Mouse (Mus musculus) embryonic facial prominence, embryonic 11.5 days (tissue): Measurements from ENCODE around the gene Map2k4. TPM values are rescaled to one million over a fixed set of nuclear protein-coding genes. Genes with fewer than 3 reads are reported as not detected.

Experiments
- ATAC-seq: fragments of 200-750 bp; cut with Nextera tagmentation; replicated peaks from 2 replicates; pipeline ENCODE4 v1.8.0; 2017; ENCODE audit warnings: low read depth; ENCODE audit not compliant: insufficient number of reproducible peaks, low FRiP score, low TSS enrichment
- DNase-seq: peaks from one replicate; pipeline ENCODE4 v3.0.0-alpha.2; 2015; ENCODE audit warnings: low spot score
- H3K27ac ChIP-seq: fragments of 300-500 bp; sonication (generic); replicated peaks from 2 replicates; pipeline ENCODE4 v1.5.1; 2014; ENCODE audit warnings: mild to moderate bottlenecking, low read depth, low read length, control low read depth
- H3K27me3 ChIP-seq: fragments of 300-500 bp; sonication (generic); 2 replicates; pipeline ENCODE4 v1.6.1; 2014; ENCODE audit warnings: mild to moderate bottlenecking, low read length, moderate library complexity, mixed read lengths; ENCODE audit not compliant: control insufficient read depth, insufficient read depth
- H3K36me3 ChIP-seq: fragments of 300-500 bp; sonication (generic); replicated peaks from 2 replicates; pipeline ENCODE4 v1.6.1; 2014; ENCODE audit warnings: low read depth, mild to moderate bottlenecking, low read length, moderate library complexity, mixed read lengths; ENCODE audit not compliant: control insufficient read depth, insufficient read depth
- H3K4me1 ChIP-seq: fragments of 300-500 bp; sonication (generic); 2 replicates; pipeline ENCODE4 v1.6.1; 2014; ENCODE audit warnings: low read length, mixed read lengths; ENCODE audit not compliant: control insufficient read depth, insufficient read depth
- H3K4me2 ChIP-seq: fragments of 300-500 bp; sonication (generic); 2 replicates; pipeline ENCODE4 v1.6.1; 2014; ENCODE audit warnings: low read depth, mild to moderate bottlenecking, control low read depth, low read length, moderate library complexity
- H3K4me3 ChIP-seq: fragments of 300-500 bp; sonication (generic); 2 replicates; pipeline ENCODE4 v1.5.1; 2014; ENCODE audit warnings: low read depth, low read length, control low read depth
- H3K9ac ChIP-seq: fragments of 300-500 bp; sonication (generic); replicated peaks from 2 replicates; pipeline ENCODE4 v1.6.1; 2014; ENCODE audit warnings: mild to moderate bottlenecking, control low read depth, low read length
- H3K9me3 ChIP-seq: fragments of 300-500 bp; sonication (generic); replicated peaks from 2 replicates; pipeline ENCODE4 v1.6.1; 2016; ENCODE audit warnings: mild to moderate bottlenecking, low read length, inconsistent platforms, mixed read lengths; ENCODE audit not compliant: control insufficient read depth
- WGBS: fragments of 180-500 bp; shearing (Covaris S2); extraction: QIAGEN DNeasy Blood & Tissue Kit; methylation state at CpG from one replicate; pipeline ENCODE4 v1.1.7; 2014; 5-methylcytosine and 5-hydroxymethylcytosine counted together
- polyA plus RNA-seq: library from polyadenylated mRNA; unstranded; fragments of >200 nt; fragmentation: Nextera tagmentation; extraction: Ambion mirVana; gene quantifications from 2 replicates; pipeline ENCODE4 v1.2.1, GENCODE M21; 2014

Map2k4 gene
- polyA plus RNA-seq, 1 experiment from 2014 or later, result 96.1 TPM

GRCm38 (mm10) chr11:65771546-65771945 is 16.6 kb downstream of the Map2k4 start:
- DNase-seq (no peak), ATAC-seq (no peak)
- H3K4me2 ChIP-seq, result no peak overlapping the region
- H3K4me1 ChIP-seq, result no peaks in the 10 kb centered on the region
- no peak overlapping the region for H3K27ac ChIP-seq
- H3K4me3 ChIP-seq, result no peak overlapping the region
- 84% methylated on average over 1 of the region's 1 CpGs for WGBS
- no peaks in the 10 kb centered on the region for H3K36me3 ChIP-seq
- no peaks in the 10 kb centered on the region for H3K27me3 ChIP-seq
- H3K9ac ChIP-seq, result no peak overlapping the region
- H3K9me3 ChIP-seq, result no peaks in the 10 kb centered on the region

- H3K9ac ChIP-seq, result no peak overlapping the region
- H3K4me1 ChIP-seq, result no peaks in the 10 kb centered on the region
- 78% methylated on average over 5 of the region's 5 CpGs for WGBS
- H3K4me2 ChIP-seq, result no peak overlapping the region
- no peak for ATAC-seq
- H3K27me3 ChIP-seq, result no peaks in the 10 kb centered on the region
- H3K9me3 ChIP-seq, result no peaks in the 10 kb centered on the region
- DNase-seq, result no peak
- no peak overlapping the region for H3K27ac ChIP-seq
- H3K36me3 ChIP-seq, result no peaks in the 10 kb centered on the region
- no peak overlapping the region for H3K4me3 ChIP-seq
These were observed 18.1 kb downstream of the Map2k4 start for GRCm38 (mm10) chr11:65769990-65770389.

- ATAC-seq (no peak), DNase-seq (no peak)
- H3K4me2 ChIP-seq, result no peak overlapping the region
- H3K4me1 ChIP-seq, result no peaks in the 10 kb centered on the region
- no peaks in the 10 kb centered on the region for H3K36me3 ChIP-seq
- no peak overlapping the region for H3K4me3 ChIP-seq
- H3K9ac ChIP-seq, result no peak overlapping the region
- H3K27me3 ChIP-seq, result no peaks in the 10 kb centered on the region
- no peaks in the 10 kb centered on the region for H3K9me3 ChIP-seq
- no peak overlapping the region for H3K27ac ChIP-seq
These were observed 19.7 kb downstream of the Map2k4 start for GRCm38 (mm10) chr11:65768445-65768844.

- Histone ChIP-seq H3K4me3 (no peak overlapping the region), H3K9me3 (no peaks in the 10 kb centered on the region), H3K4me1 (no peaks in the 10 kb centered on the region), H3K36me3 (no peaks in the 10 kb centered on the region), H3K9ac (no peak overlapping the region), H3K27me3 (no peaks in the 10 kb centered on the region), H3K27ac (no peak overlapping the region), H3K4me2 (no peak overlapping the region)
- ATAC-seq (no peak), DNase-seq (no peak)
- 98% methylated on average over 2 of the region's 2 CpGs for WGBS
These were observed 27.2 kb downstream of the Map2k4 start for GRCm38 (mm10) chr11:65760912-65761311.

- Histone ChIP-seq H3K9ac (no peak overlapping the region), H3K4me1 (no peaks in the 10 kb centered on the region), H3K4me2 (no peak overlapping the region), H3K9me3 (no peaks in the 10 kb centered on the region), H3K4me3 (no peak overlapping the region), H3K27me3 (no peaks in the 10 kb centered on the region), H3K27ac (no peak overlapping the region), H3K36me3 (no peaks in the 10 kb centered on the region)
- ATAC-seq (no peak), DNase-seq (no peak)
- WGBS, result 86% methylated on average over 1 of the region's 1 CpGs
These were observed 28.7 kb downstream of the Map2k4 start for GRCm38 (mm10) chr11:65759350-65759749.

- DNase-seq (no peak), ATAC-seq (no peak)
- Histone ChIP-seq H3K4me3 (no peak overlapping the region), H3K4me1 (no peaks in the 10 kb centered on the region), H3K9ac (no peak overlapping the region), H3K27me3 (no peaks in the 10 kb centered on the region), H3K9me3 (no peaks in the 10 kb centered on the region), H3K27ac (no peak overlapping the region), H3K36me3 (no peaks in the 10 kb centered on the region), H3K4me2 (no peak overlapping the region)
- WGBS, result 89% methylated on average over 4 of the region's 4 CpGs
These were observed 33.9 kb downstream of the Map2k4 start for GRCm38 (mm10) chr11:65754161-65754560.

GRCm38 (mm10) chr11:65753593-65753992 is 34.5 kb downstream of the Map2k4 start:
- H3K9ac ChIP-seq, result no peak overlapping the region
- no peak overlapping the region for H3K4me3 ChIP-seq
- WGBS, result 94% methylated on average over 2 of the region's 2 CpGs

GRCm38 (mm10) chr11:65750546-65750945 is 37.6 kb downstream of the Map2k4 start:
- H3K4me2 ChIP-seq, result no peak overlapping the region
- ATAC-seq, result no peak
- H3K27ac ChIP-seq, result no peak overlapping the region

More at GRCm38 (mm10) chr11:65753593-65753992, 34.5 kb downstream of the Map2k4 start:
- Histone ChIP-seq H3K4me1 (no peaks in the 10 kb centered on the region), H3K9me3 (no peaks in the 10 kb centered on the region), H3K4me2 (no peak overlapping the region), H3K36me3 (no peaks in the 10 kb centered on the region), H3K27ac (no peak overlapping the region), H3K27me3 (no peaks in the 10 kb centered on the region)
- DNase-seq, result no peak
- no peak for ATAC-seq

More at GRCm38 (mm10) chr11:65750546-65750945, 37.6 kb downstream of the Map2k4 start:
- DNase-seq, result no peak
- Histone ChIP-seq H3K9ac (no peak overlapping the region), H3K27me3 (no peaks in the 10 kb centered on the region), H3K9me3 (no peaks in the 10 kb centered on the region), H3K36me3 (no peaks in the 10 kb centered on the region), H3K4me3 (no peak overlapping the region), H3K4me1 (no peaks in the 10 kb centered on the region)
- WGBS, result 80% methylated on average over 3 of the region's 3 CpGs
